Mouse (Mus musculus) lung, postnatal 4 days (tissue): ENCODE results near the gene Scand1.
A peak's percentile ranks its signal among the peaks of the same experiment; 100 is the strongest.

ENCODE experiments used
- DNase-seq, 2 experiments: peaks; one replicate each; pipeline ENCODE4 v3.0.0; 2021

Scand1 gene

DNA sequence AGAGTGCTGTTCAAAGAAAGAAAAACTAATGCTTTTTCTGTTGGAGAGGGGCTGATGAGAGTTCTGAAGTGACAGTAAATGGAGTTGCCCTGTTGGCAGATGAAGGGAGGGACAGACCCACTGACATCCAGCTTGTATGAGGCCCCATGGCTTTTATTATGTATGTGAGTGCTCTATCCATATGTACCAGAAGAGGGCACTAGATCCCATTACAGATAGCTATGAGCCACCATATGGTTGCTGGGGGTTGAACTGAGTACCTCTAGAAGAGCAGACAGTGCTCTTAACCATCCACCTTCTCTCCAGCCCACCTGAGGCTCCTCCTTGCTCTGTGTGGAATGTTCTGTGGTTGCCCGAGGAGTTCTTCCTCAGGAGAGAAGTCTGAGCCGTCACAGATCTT is 6.7 kb downstream of the Scand1 start:
- no peak for DNase-seq

DNA sequence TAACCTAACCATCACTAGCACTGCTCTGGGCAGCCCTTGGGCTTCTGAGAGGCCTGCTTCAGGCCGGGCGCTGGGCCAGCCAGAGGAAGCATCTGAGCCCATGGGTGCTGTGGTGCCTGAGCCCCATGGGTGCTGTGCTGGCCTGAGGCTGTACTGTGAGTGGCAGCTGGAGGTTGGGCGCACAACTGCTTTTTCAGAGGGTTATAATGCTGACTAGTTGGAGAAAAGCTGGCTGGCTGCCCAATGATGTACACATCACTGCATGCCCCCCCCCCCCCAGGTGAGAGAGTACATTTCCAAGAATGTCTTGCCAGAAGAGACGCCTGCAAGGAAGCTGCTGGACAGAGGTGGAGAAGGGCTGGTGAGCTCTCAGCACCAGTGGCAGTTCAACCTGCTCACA is 8.2 kb downstream of the Scand1 start:
- DNase-seq, result no peak

DNA sequence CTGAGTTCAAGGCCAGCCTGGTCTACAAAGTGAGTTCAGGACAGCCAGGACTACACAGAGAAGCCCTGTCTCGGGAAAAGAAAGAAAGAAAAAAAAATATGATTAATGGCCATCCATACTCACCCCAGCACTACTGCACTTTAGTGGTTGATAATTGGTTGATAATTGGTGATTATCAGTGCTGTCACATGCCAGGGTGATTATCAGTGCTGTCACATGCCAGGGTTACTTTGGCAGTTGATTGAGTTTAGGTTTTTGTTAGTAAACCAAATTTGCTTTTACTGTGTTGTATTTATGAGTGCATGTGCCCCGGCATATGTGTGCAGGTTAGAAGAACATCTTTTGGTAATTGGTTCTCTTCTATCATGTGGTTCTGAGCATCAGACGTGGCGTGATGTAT is 10.4 kb downstream of the Scand1 start:
- DNase-seq, result no peak

DNA sequence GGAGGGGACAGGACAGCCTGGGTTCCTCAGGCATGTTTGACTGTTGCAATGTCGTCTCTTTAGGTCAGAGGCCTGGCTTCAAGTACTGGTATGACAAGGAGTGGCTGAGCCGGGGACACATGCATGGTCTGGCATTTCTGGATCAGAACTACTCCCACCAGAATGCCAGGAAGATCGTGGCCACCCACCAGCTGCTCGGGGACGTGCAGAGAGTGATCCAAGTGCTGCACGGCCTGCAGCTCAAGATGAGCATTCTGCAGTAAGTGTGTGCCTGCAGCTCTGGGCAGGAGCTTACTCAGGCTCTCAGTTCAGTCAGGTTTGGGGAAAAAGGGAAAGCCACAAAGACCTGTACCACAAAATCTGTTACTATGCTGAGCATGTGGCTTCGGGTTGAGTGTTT is 14.0 kb downstream of the Scand1 start:
- DNase-seq, result no peak

DNA sequence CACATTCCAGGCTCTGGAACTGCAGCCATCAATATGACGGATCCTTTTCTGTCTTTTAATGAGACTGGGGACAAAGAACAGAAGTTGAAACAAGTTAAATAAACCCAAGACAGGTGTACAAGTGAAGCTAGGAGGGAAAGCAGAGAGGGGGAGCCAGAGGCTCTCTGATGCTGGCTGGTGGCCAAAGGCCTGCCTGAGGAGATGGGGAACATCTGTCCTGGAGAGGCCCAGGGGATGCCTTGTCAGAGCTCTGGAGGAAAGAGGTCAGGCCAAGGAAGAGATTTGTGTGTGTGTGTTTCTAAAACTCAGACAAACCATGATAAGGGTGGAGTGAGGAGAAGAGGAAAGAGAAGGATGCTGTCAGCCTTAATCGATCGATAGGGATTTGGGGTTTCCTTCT is 14.9 kb downstream of the Scand1 start:
- DNase-seq, result peak in 1 of 2 experiments; percentile 42

DNA sequence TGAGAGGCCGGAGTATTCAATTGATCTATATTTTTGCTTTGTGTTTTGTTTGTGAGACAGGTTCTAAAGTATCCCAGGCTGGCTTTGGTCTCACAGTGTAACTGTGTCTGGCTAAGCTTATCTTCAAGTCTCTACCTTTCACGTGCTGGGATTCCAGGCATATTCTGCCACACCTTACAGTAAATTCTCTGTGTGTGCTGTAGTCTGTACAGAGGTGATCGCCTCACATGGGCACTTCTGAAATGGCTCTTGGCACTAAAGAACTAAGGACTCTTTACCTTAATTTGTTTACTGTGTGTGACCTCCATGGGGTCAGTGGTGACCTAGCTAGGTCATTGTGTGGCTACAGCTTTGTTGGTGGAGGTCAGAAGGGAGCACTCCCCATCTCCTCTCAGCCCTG is 16.3 kb downstream of the Scand1 start:
- no peak for DNase-seq

DNA sequence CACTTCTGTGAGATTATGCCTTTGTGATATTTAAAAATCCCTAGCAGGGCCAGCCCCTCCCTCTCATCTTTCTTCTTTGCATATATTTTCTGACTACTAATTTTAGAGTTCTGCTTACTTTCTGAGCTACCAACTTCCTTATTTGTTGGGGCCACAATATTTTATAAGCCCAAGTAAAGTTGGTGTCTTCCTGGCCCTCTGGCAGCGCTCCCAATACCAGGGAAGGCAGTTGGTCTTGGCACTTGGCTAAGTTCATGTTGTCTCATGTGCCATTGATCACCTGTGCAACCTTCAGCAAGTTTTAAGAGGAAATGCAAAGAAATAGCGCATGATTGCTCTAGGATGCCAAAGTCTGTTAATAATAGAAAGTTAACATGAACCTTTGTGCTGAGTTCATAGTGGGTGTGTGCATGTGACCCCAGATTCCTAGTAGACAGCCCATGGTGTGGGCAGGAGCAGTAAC is 16.9 kb downstream of the Scand1 start:
- no peak for DNase-seq

DNA sequence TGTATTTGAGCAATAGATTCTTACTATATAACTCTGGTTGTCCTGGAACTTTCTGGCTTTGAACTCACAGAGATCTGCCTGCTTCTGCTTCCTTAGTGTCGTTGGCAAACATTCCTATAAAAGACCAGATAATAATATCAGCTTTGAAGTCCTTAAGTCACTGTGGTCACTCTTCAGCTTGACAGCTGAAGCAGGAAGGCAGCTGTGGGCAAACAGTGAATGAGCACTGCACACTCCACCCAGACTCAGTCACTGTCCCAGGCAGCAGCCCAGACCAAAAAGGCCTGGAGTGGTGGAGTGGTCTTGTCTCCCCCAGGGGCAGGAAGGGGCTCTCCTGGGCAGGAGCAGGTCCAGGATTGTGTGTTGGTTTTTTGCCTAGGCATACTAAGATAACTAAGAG is 20.5 kb downstream of the Scand1 start:
- no peak for DNase-seq

DNA sequence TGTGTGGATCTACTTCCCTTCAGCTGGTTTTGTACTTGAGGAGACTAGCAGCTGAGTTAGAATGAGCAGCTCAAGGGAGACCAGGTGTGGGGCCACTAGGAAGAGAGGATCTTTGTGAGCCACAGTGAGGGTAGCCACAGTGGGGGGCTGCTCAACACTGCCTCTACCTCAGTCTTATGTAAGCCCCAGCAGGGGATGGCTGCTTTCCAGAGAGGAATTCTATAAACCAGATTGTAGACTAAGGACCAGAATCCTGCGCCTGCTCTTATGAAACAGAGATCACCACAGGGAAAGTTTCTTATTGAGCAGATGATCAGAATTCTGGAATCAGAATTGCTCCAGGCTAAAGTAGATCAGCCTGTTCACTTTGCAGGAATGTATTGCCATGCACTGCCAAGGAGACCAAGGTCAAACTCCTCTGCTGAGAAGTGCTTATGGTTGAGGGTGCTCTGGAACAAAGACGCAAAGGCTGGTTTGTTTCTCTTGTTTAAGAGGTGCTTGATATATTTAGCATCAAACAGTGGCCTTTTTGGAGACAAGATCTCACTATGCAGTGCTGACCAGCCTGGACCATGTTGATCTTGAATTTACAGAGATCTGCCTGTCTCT is 22.8 kb downstream of the Scand1 start:
- DNase-seq, result no peak

DNA sequence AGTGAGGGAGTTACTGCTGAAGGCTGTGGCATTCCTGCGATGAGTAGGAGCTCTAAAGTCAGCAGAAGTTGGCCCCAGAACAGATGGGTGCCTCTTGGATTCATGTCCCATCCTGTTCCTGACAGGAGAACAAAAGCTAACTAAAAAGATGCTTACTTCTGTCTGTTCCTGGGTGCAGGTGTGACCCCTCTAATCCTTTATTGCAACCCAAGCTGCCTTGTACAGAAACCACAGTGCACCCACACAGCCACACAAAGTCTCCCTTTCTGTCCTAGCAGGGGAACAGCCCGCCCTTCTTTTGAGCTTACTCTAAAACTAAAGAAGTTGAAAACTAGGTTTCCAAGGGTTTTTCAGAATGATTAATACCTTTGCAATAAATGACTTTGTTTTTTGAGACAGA is 24.3 kb downstream of the Scand1 start:
- no peak for DNase-seq

DNA sequence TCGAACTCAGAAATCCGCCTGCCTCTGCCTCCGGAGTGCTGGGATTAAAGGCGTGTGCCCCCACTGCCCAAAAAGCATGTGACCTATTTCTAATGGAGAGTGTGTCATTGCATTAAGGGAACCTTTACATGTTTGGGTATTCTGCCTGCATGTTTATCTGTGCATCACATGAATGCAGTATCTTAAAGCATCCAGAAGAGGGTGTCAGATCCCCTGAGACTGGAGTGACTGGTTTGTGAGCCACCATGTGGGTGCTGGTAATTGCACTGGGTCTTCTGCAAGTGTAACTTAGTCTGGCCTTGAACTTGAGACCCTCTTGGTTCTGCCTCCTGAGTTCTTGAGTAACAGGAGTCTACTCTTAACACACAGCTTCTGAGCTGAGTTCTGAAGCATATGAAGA is 25.8 kb downstream of the Scand1 start:
- DNase-seq, result no peak

DNA sequence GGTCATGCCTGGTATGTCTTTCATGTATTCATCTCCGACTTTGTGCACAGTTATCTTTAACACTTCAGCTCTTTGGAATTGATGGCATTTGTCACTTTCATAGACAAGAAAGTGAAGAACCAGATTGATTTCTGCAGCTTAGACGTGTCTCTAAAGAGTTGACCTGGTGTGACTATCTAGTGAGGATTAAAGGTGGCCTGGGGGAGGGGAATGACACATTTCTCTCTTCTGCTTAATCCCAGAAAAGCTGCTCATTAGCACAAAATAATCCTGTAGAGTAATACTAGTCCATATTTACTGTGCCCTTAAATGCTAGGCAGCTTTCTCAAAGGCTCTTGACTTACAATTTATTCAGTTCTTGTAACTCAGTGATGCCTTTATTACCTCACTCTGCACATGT is 27.3 kb downstream of the Scand1 start:
- no peak for DNase-seq

DNA sequence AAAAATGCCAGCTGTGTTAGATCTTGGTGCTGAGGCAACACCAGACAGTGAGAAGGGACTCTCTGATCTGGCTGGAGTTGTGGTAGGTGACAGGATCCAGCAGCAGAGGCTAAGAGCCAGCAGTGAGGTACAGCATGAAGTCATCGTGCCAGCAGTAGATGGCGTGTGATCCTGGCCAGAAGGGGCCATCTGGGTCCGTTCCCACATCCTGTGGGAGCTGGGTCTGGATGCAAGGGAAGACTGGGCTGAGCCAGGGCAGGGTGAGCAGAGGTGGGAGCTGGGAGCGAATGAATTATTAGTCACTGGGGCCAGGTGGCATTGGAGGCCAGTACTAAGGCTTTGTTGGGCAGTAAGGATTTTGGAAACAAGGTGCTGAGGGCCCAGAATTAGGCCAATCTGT is 31.3 kb downstream of the Scand1 start:
- no peak for DNase-seq

DNA sequence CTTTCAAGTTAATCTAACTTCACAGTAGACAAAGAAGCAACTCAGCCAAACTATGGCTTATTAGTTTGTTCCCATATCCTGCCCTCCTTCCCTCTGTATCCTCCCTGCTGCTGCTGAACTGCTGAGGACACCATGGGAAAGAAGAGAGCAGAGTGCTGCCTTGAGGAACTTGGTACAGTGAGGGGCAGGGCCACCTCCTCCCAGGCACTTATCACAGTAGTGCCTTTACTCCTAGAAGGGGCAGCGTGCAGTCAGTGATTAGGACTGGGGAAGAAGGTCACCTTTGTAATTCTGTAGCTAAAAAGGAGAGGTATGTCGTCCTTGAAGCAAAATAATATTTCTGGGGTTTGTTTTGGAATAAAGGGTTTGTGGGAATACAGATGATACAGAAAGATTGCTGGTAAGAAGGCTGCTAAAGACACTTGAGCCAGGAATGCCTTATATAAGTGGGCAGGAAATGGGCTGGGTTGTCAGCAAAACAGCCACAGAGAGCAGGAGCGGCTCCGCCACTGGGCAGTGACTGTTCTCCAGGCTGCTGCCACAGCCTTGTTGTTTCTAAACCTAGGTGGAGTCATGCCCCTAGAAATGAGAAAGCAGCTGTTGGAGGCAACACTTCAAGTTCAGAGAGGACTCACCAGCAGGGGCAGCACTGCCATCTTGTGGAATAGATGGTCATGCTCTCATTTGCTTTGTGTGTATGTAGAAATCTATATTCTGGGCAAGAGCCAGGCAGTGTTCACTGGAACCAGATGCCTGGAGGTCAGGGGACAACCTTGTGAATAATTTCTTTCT is 34.1 kb downstream of the Scand1 start:
- DNase-seq, result peak; percentile 89 to 90

DNA sequence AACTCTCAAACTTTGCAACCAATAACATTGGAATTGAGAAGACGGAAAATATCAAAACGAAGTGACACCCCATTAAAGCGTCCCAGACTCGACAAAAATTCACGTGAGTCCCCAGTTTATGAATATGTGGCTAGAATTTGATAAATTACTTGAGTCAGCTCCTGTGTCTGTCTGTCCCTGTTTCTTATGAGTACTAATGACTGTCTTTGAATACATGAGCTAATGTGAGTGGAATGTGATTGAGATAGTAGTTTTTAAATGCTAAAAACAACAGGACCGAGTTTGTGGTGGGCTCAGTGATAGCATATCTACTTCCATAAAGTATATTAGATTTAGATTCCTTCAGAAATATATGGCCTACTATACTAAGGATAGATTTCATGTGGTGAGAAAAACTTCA is 40.0 kb downstream of the Scand1 start:
- DNase-seq, result no peak

DNA sequence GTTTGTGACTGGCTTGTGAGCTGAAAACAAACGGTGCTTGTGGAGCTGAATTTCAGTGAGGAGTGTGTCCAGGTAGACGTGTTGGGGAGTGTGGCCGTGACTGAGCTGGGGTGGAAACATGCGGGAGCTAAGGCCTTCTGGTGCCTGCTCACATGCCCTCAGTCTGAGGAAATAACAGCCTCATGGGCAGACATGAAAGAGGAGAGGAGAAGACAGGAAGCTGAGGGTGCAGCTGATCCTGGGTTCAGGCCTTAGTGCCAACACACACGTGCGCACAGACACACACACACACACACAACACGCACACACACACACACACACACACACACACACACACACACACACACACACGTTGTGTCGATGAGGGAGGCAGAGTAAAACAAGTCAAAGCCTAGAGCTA is 44.9 kb downstream of the Scand1 start:
- DNase-seq, result no peak

DNA sequence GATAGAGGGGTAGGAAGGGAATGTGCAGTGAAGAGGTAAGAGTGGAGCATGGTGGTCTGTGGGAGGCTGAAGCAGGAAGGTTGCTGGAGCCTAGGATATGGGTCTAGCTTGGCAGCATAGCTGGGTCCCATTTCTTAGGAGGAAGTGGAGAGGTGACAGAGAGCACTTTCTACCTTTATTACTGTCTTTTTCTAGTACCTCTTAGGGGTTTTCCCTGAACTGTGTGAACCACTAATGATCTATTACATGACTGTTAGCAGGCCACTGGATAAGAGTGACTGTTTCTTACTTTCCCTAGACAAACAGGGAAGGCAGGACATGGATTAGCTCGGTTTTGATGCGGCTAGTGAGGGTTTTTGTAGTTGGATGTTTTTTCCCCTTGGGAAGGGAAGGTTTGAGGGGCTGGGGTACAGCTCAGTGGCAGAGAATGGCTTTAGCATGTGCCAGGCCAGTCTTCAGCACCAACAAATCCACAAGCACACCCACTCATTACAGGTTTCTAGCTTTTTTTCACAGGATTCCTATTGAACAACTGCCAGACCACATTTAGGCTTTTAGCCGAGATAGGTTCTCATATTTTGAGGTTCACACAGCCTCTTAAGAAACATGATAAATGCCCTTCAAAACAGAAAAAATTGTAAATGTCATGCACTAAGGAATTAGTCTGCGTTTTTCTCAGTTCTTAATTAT is 49.2 kb downstream of the Scand1 start:
- no peak for DNase-seq
